Mouse (Mus musculus) lung, adult 2 months (tissue): ENCODE results near the gene Arhgap31. TPM values are rescaled to one million over a fixed set of nuclear protein-coding genes. Genes with fewer than 3 reads are reported as not detected.
A peak's percentile ranks its signal among the peaks of the same experiment; 100 is the strongest.
"Not testable (repeated sequence)": the region's sequence is repeated elsewhere in the genome, so short reads cannot be mapped to it uniquely, and the experiment has no call there.

Experiments used
- DNase-seq: peaks from one replicate; pipeline ENCODE4 v3.0.0; 2022
- H3K4me1 ChIP-seq: fragments of 200-500 bp; 2 replicates; pipeline ENCODE4 v1.6.1; 2011; ENCODE audit warnings: low read length; ENCODE audit not compliant: control insufficient read depth, insufficient read depth
- H3K4me3 ChIP-seq: fragments of 200-500 bp; replicated peaks from 2 replicates; pipeline ENCODE3; 2011; ENCODE audit warnings: low read depth, mild to moderate bottlenecking, control low read depth, low read length; ENCODE audit errors: extremely low read depth
- CTCF ChIP-seq: fragments of 200-500 bp; IDR thresholded peaks from 2 replicates; pipeline ENCODE4 v1.5.1; 2011; ENCODE audit warnings: mild to moderate bottlenecking, low read length, control low read depth; ENCODE audit not compliant: insufficient read depth
- POLR2A ChIP-seq: fragments of 200-500 bp; IDR thresholded peaks from 2 replicates; pipeline ENCODE4 v1.6.1; 2011; ENCODE audit warnings: low read depth, mild to moderate bottlenecking, control low read depth, low read length, borderline replicate concordance; ENCODE audit errors: extremely low read depth
- WGBS: fragments of 180-500 bp; shearing (Covaris S2); methylation state at CpG from one replicate; pipeline ENCODE4 v1.1.7; 2018; 5-methylcytosine and 5-hydroxymethylcytosine counted together
- polyA plus RNA-seq: library from polyadenylated mRNA; depleted of rRNA; stranded (reverse); fragments of >200 nt; gene quantifications from 2 replicates; pipeline ENCODE4 v1.2.3, GENCODE M21; 2012

Arhgap31 gene
- polyA plus RNA-seq, 1 experiment = 46.8 TPM

- 72% methylated on average over 6 of the region's 6 CpGs for WGBS
- Histone ChIP-seq H3K4me3 (no peak overlapping the region), H3K4me1 (peaks cover 20% of the 10 kb centered on the region)
- DNase-seq = no peak
- no peak for TF ChIP-seq POLR2A
- TF ChIP-seq CTCF = no peak
These were observed 18.1 kb downstream of the Arhgap31 start for GRCm38 (mm10) chr16:38694906-38695540.

GRCm38 (mm10) chr16:38690501-38690900 lies 22.6 kb downstream of the Arhgap31 start:
- TF ChIP-seq POLR2A (no peak), CTCF (no peak)
- 76% methylated on average over 5 of the region's 5 CpGs for WGBS
- no peak overlapping the region for H3K4me3 ChIP-seq
- H3K4me1 ChIP-seq = peaks cover 20% of the 10 kb centered on the region
- no peak for DNase-seq

- Histone ChIP-seq H3K4me1 (peaks cover 15% of the 10 kb centered on the region), H3K4me3 (no peak overlapping the region)
- no peak for DNase-seq
- no peak for TF ChIP-seq CTCF
- TF ChIP-seq POLR2A = no peak
- WGBS = 71% methylated on average over 10 of the region's 10 CpGs
These were observed 23.3 kb downstream of the Arhgap31 start for GRCm38 (mm10) chr16:38689786-38690185.

- WGBS = 39% methylated on average over 12 of the region's 12 CpGs
- H3K4me3 ChIP-seq = no peak overlapping the region
- DNase-seq = no peak
- TF ChIP-seq CTCF (no peak), POLR2A (no peak)
- peaks cover 13% of the 10 kb centered on the region for H3K4me1 ChIP-seq
These were observed 24.4 kb downstream of the Arhgap31 start for GRCm38 (mm10) chr16:38688531-38689264.

- no peak overlapping the region for H3K4me3 ChIP-seq
- TF ChIP-seq CTCF (no peak), POLR2A (no peak)
- WGBS = 44% methylated on average over 6 of the region's 6 CpGs
- no peak for DNase-seq
- peaks cover 14% of the 10 kb centered on the region for H3K4me1 ChIP-seq
These were observed 25.4 kb downstream of the Arhgap31 start for GRCm38 (mm10) chr16:38687673-38688072.

GRCm38 (mm10) chr16:38683094-38683493 lies 30.0 kb downstream of the Arhgap31 start:
- Histone ChIP-seq H3K4me1 (peaks cover 14% of the 10 kb centered on the region; the same call in 1 of the 2 replicates), H3K4me3 (no peak overlapping the region)
- no peak for TF ChIP-seq CTCF
- WGBS = 47% methylated on average over 7 of the region's 7 CpGs
- DNase-seq = no peak

GRCm38 (mm10) chr16:38681313-38681712 lies 31.8 kb downstream of the Arhgap31 start:
- TF ChIP-seq CTCF = no peak
- no peak for TF ChIP-seq POLR2A
- DNase-seq = no peak
- no peak overlapping the region for H3K4me3 ChIP-seq
- H3K4me1 ChIP-seq = peaks cover 14% of the 10 kb centered on the region
- 55% methylated on average over 2 of the region's 2 CpGs for WGBS

- no peak for TF ChIP-seq CTCF
- 22% methylated on average over 12 of the region's 12 CpGs for WGBS
- no peak for DNase-seq
- Histone ChIP-seq H3K4me1 (peaks cover 22% of the 10 kb centered on the region), H3K4me3 (peak overlapping the region; percentile 5)
These were observed 33.5 kb downstream of the Arhgap31 start for GRCm38 (mm10) chr16:38679431-38680021.

- Histone ChIP-seq H3K4me3 (no peak overlapping the region), H3K4me1 (peaks cover 23% of the 10 kb centered on the region)
- no peak for DNase-seq
- WGBS = 50% methylated on average over 8 of the region's 8 CpGs
- TF ChIP-seq POLR2A (no peak), CTCF (no peak)
These were observed 34.2 kb downstream of the Arhgap31 start for GRCm38 (mm10) chr16:38678853-38679252.

- DNase-seq, H3K4me3 ChIP-seq: not testable (repeated sequence)
- peaks cover 27% of the 10 kb centered on the region for H3K4me1 ChIP-seq
- 71% methylated on average over 2 of the region's 2 CpGs for WGBS
These were observed 35.1 kb downstream of the Arhgap31 start for GRCm38 (mm10) chr16:38677941-38678340.
